Mouse (Mus musculus) CD4-positive naive resting alpha-beta T cell, adult 57 days (primary cell): ENCODE results near the gene Fbxo10. TPM values are rescaled to one million over a fixed set of nuclear protein-coding genes. Genes with fewer than 3 reads are reported as not detected.

ENCODE experiments used
- total RNA-seq: library from RNA; stranded (reverse); gene quantifications from one replicate; pipeline ENCODE4 v1.2.4, GENCODE M21; 2023

Fbxo10 gene
- total RNA-seq, result 4.3 TPM

GRCm38 (mm10) chr4:45084021-45084894 lies at the start of gene Fbxo10:
Gene Fbxo10 (minus strand): TSS chr4:45084604.

GRCm38 (mm10) chr4:45107601-45108277 lies 23.3 kb upstream of the Fbxo10 start, which contains the start of gene Tomm5:
Gene Tomm5 (minus strand): TSS chr4:45108114.

GRCm38 (mm10) chr4:45018452-45018980 lies 65.9 kb downstream of the Fbxo10 start, which contains the start of gene Polr1e:
Gene Polr1e (plus strand): TSS chr4:45018583.

GRCm38 (mm10) chr4:45012105-45012975 lies 72.1 kb downstream of the Fbxo10 start, which contains the start of gene Zbtb5:
Gene Zbtb5 (minus strand): TSS chr4:45012412.

Other genes starting within 250 kb of the Fbxo10 start
- 14.4 TPM for gene Grhpr, start 103.2 kb downstream of the Fbxo10 start, total RNA-seq
- gene Zbtb5, start 72.2 kb downstream of the Fbxo10 start, total RNA-seq, result 9.6 TPM
- 27.3 TPM for gene Polr1e, start 66.0 kb downstream of the Fbxo10 start, total RNA-seq
- gene Tomm5, start 23.5 kb upstream of the Fbxo10 start, total RNA-seq, result 50.6 TPM
- gene Frmpd1, start 100.3 kb upstream of the Fbxo10 start, total RNA-seq, result 1.1 TPM
- 11.5 TPM for gene Trmt10b, start 212.5 kb upstream of the Fbxo10 start, total RNA-seq